Comparison of ENCODE assay signal across 10 mouse cellular contexts in genomic region chr1:36604254-36605156, GRCm38 (mm10). TPM values are rescaled to one million over a fixed set of nuclear protein-coding genes. Genes with fewer than 3 reads are reported as not detected.
DNase-seq lines count a peak whose midpoint lies in the region; ATAC-seq and TF ChIP-seq lines count a peak whose summit lies in the region.
"Had no signal": no experiment of that assay in that cellular context is flagged by ENCODE, and none has a peak within 500 bp of the region (broad histone marks: within the 10 kb centered on the region; RNA-seq: fewer than 3 reads in every experiment).

No protein-coding gene starts in this region.

- H3K36me3 ChIP-seq in heart, embryonic 10.5 days = no peaks in the 10 kb centered on the region
- no peaks in the 10 kb centered on the region for H3K36me3 ChIP-seq in heart, adult 2 months (ENCODE audit: control insufficient read depth, insufficient read depth, low read length)
- H3K36me3 ChIP-seq in lung, embryonic 15.5 days = no peaks in the 10 kb centered on the region
- no peaks in the 10 kb centered on the region for H3K36me3 ChIP-seq in hindbrain, embryonic 10.5 days

- peak overlapping the region; percentile 6; the same call in 1 of the 2 replicates for H3K27ac ChIP-seq in heart, embryonic 10.5 days
- H3K27ac ChIP-seq in heart, adult 2 months = no peak overlapping the region
- peak overlapping the region; percentile 74 for H3K27ac ChIP-seq in lung, embryonic 15.5 days
- H3K27ac ChIP-seq in hindbrain, embryonic 10.5 days = no peak overlapping the region

- TF ChIP-seq EP300 in heart, adult 2 months (IDR thresholded peaks at IDR 0.05; ENCODE audit: insufficient read depth, low read depth, low read length) = no peak

- peaks cover 11% of the 10 kb centered on the region; the same call in 1 of the 2 replicates for H3K27me3 ChIP-seq in heart, embryonic 10.5 days (ENCODE audit: insufficient read depth, poor library complexity, severe bottlenecking)
- H3K27me3 ChIP-seq in heart, adult 2 months (ENCODE audit: control insufficient read depth, insufficient read depth, low read length) = no peaks in the 10 kb centered on the region
- H3K27me3 ChIP-seq in lung, embryonic 15.5 days = no peaks in the 10 kb centered on the region
- H3K27me3 ChIP-seq in hindbrain, embryonic 10.5 days (ENCODE audit: insufficient read depth, poor library complexity, severe bottlenecking) = no peaks in the 10 kb centered on the region

- no peak overlapping the region for H3K4me2 ChIP-seq in lung, embryonic 15.5 days

- no peak for ATAC-seq in lung, embryonic 15.5 days (ENCODE audit: borderline replicate concordance, extremely low read depth, low FRiP score, low TSS enrichment)
- ATAC-seq in monocyte, adult 5-6 weeks (replicated peaks; ENCODE audit: insufficient number of reproducible peaks, low FRiP score, low TSS enrichment, poor library complexity, severe bottlenecking) = no peak

- WGBS in heart, embryonic 10.5 days = 77% methylated on average over 12 of the region's 12 CpGs
- 89% methylated on average over 12 of the region's 12 CpGs for WGBS in heart, adult 2 months
- WGBS in lung, embryonic 15.5 days = 74% methylated on average over 12 of the region's 12 CpGs
- WGBS in hindbrain, embryonic 10.5 days = 83% methylated on average over 12 of the region's 12 CpGs

- no peaks in the 10 kb centered on the region for H3K9me3 ChIP-seq in heart, embryonic 10.5 days
- H3K9me3 ChIP-seq in lung, embryonic 15.5 days = no peaks in the 10 kb centered on the region
- H3K9me3 ChIP-seq in hindbrain, embryonic 10.5 days = no peaks in the 10 kb centered on the region

- no peak for TF ChIP-seq CTCF in heart, adult 2 months (IDR thresholded peaks at IDR 0.05)

- peaks cover 19% of the 10 kb centered on the region; the same call in 1 of the 2 replicates for H3K4me1 ChIP-seq in heart, embryonic 10.5 days
- peaks cover 13% of the 10 kb centered on the region for H3K4me1 ChIP-seq in heart, adult 2 months (ENCODE audit: control insufficient read depth, insufficient read depth, low read length)
- peaks cover 29% of the 10 kb centered on the region for H3K4me1 ChIP-seq in lung, embryonic 15.5 days
- no peaks in the 10 kb centered on the region; the same call in 1 of the 2 replicates for H3K4me1 ChIP-seq in hindbrain, embryonic 10.5 days (replicated peaks)

- no peak for TF ChIP-seq POLR2A in heart, adult 2 months (IDR thresholded peaks at IDR 0.05; ENCODE audit: insufficient read depth, low read depth, low read length)

- no peak overlapping the region for H3K4me3 ChIP-seq in heart, embryonic 10.5 days
- H3K4me3 ChIP-seq in heart, adult 2 months = no peak overlapping the region
- H3K4me3 ChIP-seq in lung, embryonic 15.5 days = no peak overlapping the region
- H3K4me3 ChIP-seq in hindbrain, embryonic 10.5 days = no peak overlapping the region

- no peak overlapping the region for H3K9ac ChIP-seq in heart, adult 2 months (ENCODE audit: low read depth, low read length)
- H3K9ac ChIP-seq in lung, embryonic 15.5 days = no peak overlapping the region

- DNase-seq in heart, embryonic 10.5 days (ENCODE audit: low spot score) = no peak
- no peak for DNase-seq in heart, adult 2 months
- no peak for DNase-seq in lung, adult 18-20 months
- peak; percentile 73 for DNase-seq in kidney, postnatal 14 days
- DNase-seq in thymus, postnatal 25 days = peak; percentile 22
- DNase-seq in hindbrain, embryonic 10.5 days (ENCODE audit: low spot score) = no peak
- DNase-seq: B cell, adult 2 months; cerebellum, postnatal 36 days had no signal

- no peaks in the 10 kb centered on the region for H3K79me2 ChIP-seq in heart, adult 2 months (replicated peaks; ENCODE audit: control insufficient read depth, insufficient read depth, low read length)

- intact Hi-C loops in heart, adult 2 months (cut with DNase I) = loop anchor here (2.0 to 5.0 kb wide), 2 partner anchors 14 to 463 kb away; no protein-coding TSS in a partner anchor

RNA-seq across cellular contexts. Expression of gene Sema4c, which starts 46.4 kb away (rescaled TPM):
- 12.2 and 15.2 TPM in 2 replicates for polyA plus RNA-seq in heart, embryonic 10.5 days (2016; fragmentation: Nextera tagmentation; extraction: Ambion mirVana)
- total RNA-seq in heart, adult 2 months (2021) = 10 to 100 TPM; 10.6 to 11.1 TPM
- 12.7 and 15.2 TPM in 2 replicates for polyA plus RNA-seq in heart, adult 2 months (2012; rRNA removed)
- 19.3 and 19.9 TPM in 2 replicates for polyA plus RNA-seq in lung, embryonic 15.5 days (2015; fragmentation: Nextera tagmentation; extraction: Ambion mirVana)
- total RNA-seq in monocyte, adult 5-6 weeks (2017) = 7.7 to 16.7 TPM (median 7.8 TPM) in 3 replicates
- polyA plus RNA-seq in hindbrain, embryonic 10.5 days (2016; fragmentation: Nextera tagmentation; extraction: Ambion mirVana) = 25.4 and 29.6 TPM in 2 replicates

RNA-seq across cellular contexts. Expression of gene Ankrd39, which starts 57.3 kb away (rescaled TPM):
- 23.9 and 24.5 TPM in 2 replicates for polyA plus RNA-seq in heart, embryonic 10.5 days (2016; fragmentation: Nextera tagmentation; extraction: Ambion mirVana)
- 1 to 10 TPM; 6.2 to 6.3 TPM for total RNA-seq in heart, adult 2 months (2021)
- 11.1 TPM in 2 replicates for polyA plus RNA-seq in heart, adult 2 months (2012; rRNA removed)
- 20.3 and 26.0 TPM in 2 replicates for polyA plus RNA-seq in lung, embryonic 15.5 days (2015; fragmentation: Nextera tagmentation; extraction: Ambion mirVana)
- 4.9 to 7.9 TPM (median 7.6 TPM) in 3 replicates for total RNA-seq in monocyte, adult 5-6 weeks (2017)
- 16.9 and 20.6 TPM in 2 replicates for polyA plus RNA-seq in hindbrain, embryonic 10.5 days (2016; fragmentation: Nextera tagmentation; extraction: Ambion mirVana)

Comparison
In these comparisons a context has a peak if more than half of its experiments do, and no peak if none do; other contexts are left out.
1. H3K27ac ChIP-seq: peak in heart, embryonic 10.5 days (single experiment) and lung, embryonic 15.5 days (single experiment); none in heart, adult 2 months (single experiment) and hindbrain, embryonic 10.5 days (single experiment).
2. DNase-seq: peak in kidney, postnatal 14 days (single experiment) and thymus, postnatal 25 days (single experiment); none in heart, embryonic 10.5 days (single experiment), heart, adult 2 months (0 of 2), lung, adult 18-20 months (0 of 2) and hindbrain, embryonic 10.5 days (single experiment).